Mouse (Mus musculus) small intestine, adult 2 months (tissue): ENCODE measurements at regions not wholly inside any gene's neighbourhood (a gene's known extent, or its start where the extent isn't known, plus 50 kb on each side); places are given as distances from the start of the nearest gene placed in this dataset.

Experiments used
- H3K27ac ChIP-seq: fragments of 200-500 bp; 2 replicates; pipeline ENCODE4 v1.5.1; 2012; ENCODE audit warnings: low read depth, low read length, control low read depth, inconsistent platforms; ENCODE audit not compliant: insufficient read depth
- H3K27me3 ChIP-seq: fragments of 200-500 bp; 2 replicates; pipeline ENCODE4 v1.6.1; 2012; ENCODE audit warnings: mild to moderate bottlenecking, moderate library complexity, low read length, inconsistent platforms; ENCODE audit not compliant: control insufficient read depth, insufficient read depth
- H3K36me3 ChIP-seq: fragments of 200-500 bp; 2 replicates; pipeline ENCODE4 v1.6.1; 2012; ENCODE audit warnings: mild to moderate bottlenecking, low read length, control low read depth, inconsistent platforms; ENCODE audit not compliant: control insufficient read depth, insufficient read depth
- H3K4me1 ChIP-seq: fragments of 200-500 bp; 2 replicates; pipeline ENCODE4 v1.6.1; 2012; ENCODE audit warnings: low read length, inconsistent platforms, mixed read lengths; ENCODE audit not compliant: control insufficient read depth, insufficient read depth, insufficient read length
- H3K4me3 ChIP-seq: fragments of 200-500 bp; 2 replicates; pipeline ENCODE4 v1.5.1; 2012; ENCODE audit warnings: low read depth, mild to moderate bottlenecking, control low read depth, inconsistent platforms, low read length, moderate library complexity
- CTCF ChIP-seq: fragments of 200-500 bp; IDR thresholded peaks from 2 replicates; pipeline ENCODE4 v1.5.1; 2012; ENCODE audit warnings: low read depth, mild to moderate bottlenecking, control low read depth, inconsistent platforms, low read length, moderate library complexity, mixed read lengths; ENCODE audit not compliant: insufficient replicate concordance, insufficient read length; ENCODE audit errors: extremely low read depth
- POLR2A ChIP-seq: fragments of 200-500 bp; IDR thresholded peaks from 2 replicates; pipeline ENCODE4 v1.6.1; 2012; ENCODE audit warnings: low read depth, mild to moderate bottlenecking, control low read depth, inconsistent platforms, low read length, moderate library complexity
- WGBS: fragments of 180-500 bp; shearing (Covaris S2); methylation state at CpG from one replicate; pipeline ENCODE4 v1.1.7; 2018; 5-methylcytosine and 5-hydroxymethylcytosine counted together

DNA sequence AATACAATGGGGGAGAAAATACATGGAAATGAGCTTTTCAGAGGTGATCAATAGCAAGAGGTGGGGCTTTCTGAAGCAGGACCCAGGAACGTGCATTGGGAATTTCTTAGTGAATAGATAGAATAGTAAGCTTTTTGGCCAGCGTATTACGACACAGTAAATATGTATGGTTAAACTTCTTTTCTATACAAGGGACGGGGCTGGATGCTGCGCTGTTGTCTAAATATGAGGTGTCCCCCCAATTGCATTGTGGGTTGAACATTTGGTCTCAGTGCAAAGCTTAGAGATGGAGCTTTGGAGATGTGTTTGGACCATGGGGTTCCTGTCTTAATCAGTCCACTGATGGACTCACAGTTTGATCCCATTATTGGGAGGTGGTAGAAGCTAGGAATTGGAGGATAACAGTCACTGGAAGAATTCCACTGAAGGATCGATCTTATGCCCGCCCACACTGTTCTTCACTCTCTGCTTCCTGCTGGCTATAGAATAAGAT is 168.6 kb downstream of the Gm19410 start:
- Histone ChIP-seq H3K4me3 (no peak overlapping the region), H3K27ac (no peak overlapping the region), H3K4me1 (no peaks in the 10 kb centered on the region), H3K36me3 (no peaks in the 10 kb centered on the region), H3K27me3 (no peaks in the 10 kb centered on the region)
- 93% methylated on average over 7 of the region's 7 CpGs for WGBS
- TF ChIP-seq CTCF = no peak
- TF ChIP-seq POLR2A = no peak

- H3K27ac ChIP-seq = no peak overlapping the region
- no peaks in the 10 kb centered on the region for H3K27me3 ChIP-seq
- no peaks in the 10 kb centered on the region for H3K36me3 ChIP-seq
- no peak overlapping the region for H3K4me3 ChIP-seq
- 98% methylated on average over 1 of the region's 1 CpGs for WGBS
- TF ChIP-seq POLR2A = no peak
- TF ChIP-seq CTCF = no peak
- no peaks in the 10 kb centered on the region for H3K4me1 ChIP-seq
These were observed 169.4 kb downstream of the Gm19410 start for GRCm38 (mm10) chr8:35935034-35935433.

- no peaks in the 10 kb centered on the region for H3K27me3 ChIP-seq
- WGBS = 93% methylated on average over 9 of the region's 9 CpGs
- H3K4me3 ChIP-seq = no peak overlapping the region
- H3K27ac ChIP-seq = no peak overlapping the region
- H3K36me3 ChIP-seq = no peaks in the 10 kb centered on the region
- no peaks in the 10 kb centered on the region for H3K4me1 ChIP-seq
- no peak for TF ChIP-seq CTCF
- TF ChIP-seq POLR2A = no peak
These were observed 173.6 kb downstream of the Gm19410 start for GRCm38 (mm10) chr8:35939199-35939598.

DNA sequence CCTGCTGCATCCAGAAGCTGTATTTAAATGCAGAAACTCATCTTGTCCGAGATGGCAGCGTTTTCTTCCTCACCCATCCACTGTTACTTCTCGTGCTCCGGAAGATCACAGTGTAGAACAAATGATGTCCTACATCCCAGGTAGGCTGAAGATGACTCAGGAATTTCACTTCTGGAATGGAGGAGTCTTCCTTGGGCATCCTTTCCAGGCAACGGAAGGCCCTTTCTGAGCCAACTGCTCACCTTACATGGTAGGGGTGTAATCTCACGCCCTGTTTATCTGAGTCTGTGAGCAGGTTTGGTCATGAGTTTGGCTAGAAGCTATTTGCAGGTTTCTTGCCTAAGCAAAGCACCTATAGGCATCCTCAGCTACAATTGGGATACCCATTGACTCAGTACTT is 176.9 kb downstream of the Gm19410 start:
- no peak for TF ChIP-seq POLR2A
- no peak for TF ChIP-seq CTCF
- Histone ChIP-seq H3K27me3 (no peaks in the 10 kb centered on the region), H3K4me1 (no peaks in the 10 kb centered on the region), H3K4me3 (no peak overlapping the region), H3K27ac (no peak overlapping the region), H3K36me3 (no peaks in the 10 kb centered on the region)
- 88% methylated on average over 6 of the region's 6 CpGs for WGBS

DNA sequence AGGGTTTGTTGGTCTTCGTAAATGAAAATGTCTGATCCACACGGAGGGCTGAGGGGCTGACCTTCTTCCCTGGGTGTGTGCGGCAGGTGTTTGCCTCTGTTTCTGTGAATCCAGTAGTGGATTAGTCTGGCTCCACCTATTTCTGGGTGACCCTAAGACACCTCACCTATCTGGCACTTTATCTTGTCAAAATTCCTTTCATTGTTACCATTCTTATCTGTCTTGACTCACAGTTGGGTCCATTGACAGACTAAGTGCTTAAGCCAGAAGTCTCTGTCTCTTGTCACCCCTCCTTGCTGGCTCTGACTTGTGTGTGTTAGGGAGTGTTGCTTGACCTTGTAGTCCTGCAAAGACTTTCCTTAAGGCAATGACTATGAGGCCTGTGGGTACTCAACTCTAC is 178.1 kb downstream of the Gm19410 start:
- WGBS = 58% methylated on average over 3 of the region's 3 CpGs
- Histone ChIP-seq H3K27ac (no peak overlapping the region), H3K27me3 (no peaks in the 10 kb centered on the region), H3K36me3 (no peaks in the 10 kb centered on the region), H3K4me3 (no peak overlapping the region), H3K4me1 (no peaks in the 10 kb centered on the region)
- no peak for TF ChIP-seq POLR2A
- TF ChIP-seq CTCF = no peak

DNA sequence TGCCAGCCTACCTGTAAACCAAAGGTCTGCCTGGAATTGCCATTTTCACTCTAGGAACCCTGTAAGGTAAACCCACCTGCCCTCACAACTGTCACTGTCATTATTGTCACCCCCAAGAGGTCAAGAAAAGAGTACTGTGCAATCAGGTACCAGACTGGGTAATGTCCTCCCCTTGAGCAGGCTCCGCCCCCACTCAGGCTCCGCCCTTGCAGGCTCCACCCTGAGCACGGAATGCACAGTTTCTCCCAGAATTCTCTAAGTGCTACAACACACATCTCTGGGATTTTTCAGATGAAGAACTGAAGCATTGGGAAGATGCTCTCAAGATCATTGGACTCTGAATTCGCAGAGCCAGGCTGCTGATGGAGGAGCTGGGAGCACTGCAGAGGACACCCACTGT is 178.9 kb downstream of the Gm19410 start:
- no peak overlapping the region for H3K4me3 ChIP-seq
- no peaks in the 10 kb centered on the region for H3K36me3 ChIP-seq
- TF ChIP-seq CTCF (no peak), POLR2A (no peak)
- H3K27ac ChIP-seq = no peak overlapping the region
- H3K27me3 ChIP-seq = no peaks in the 10 kb centered on the region
- WGBS = 85% methylated on average over 4 of the region's 4 CpGs
- no peaks in the 10 kb centered on the region for H3K4me1 ChIP-seq

GRCm38 (mm10) chr8:35946539-35946940 is 180.9 kb downstream of the Gm19410 start:
- H3K27me3 ChIP-seq = no peaks in the 10 kb centered on the region
- H3K4me3 ChIP-seq = no peak overlapping the region
- no peak overlapping the region for H3K27ac ChIP-seq
- no peaks in the 10 kb centered on the region for H3K36me3 ChIP-seq
- no peaks in the 10 kb centered on the region for H3K4me1 ChIP-seq
- 9% methylated on average over 1 of the region's 1 CpGs for WGBS
- TF ChIP-seq CTCF (no peak), POLR2A (no peak)

- H3K4me3 ChIP-seq = no peak overlapping the region
- no peaks in the 10 kb centered on the region for H3K36me3 ChIP-seq
- H3K27ac ChIP-seq = no peak overlapping the region
- no peaks in the 10 kb centered on the region for H3K27me3 ChIP-seq
- no peaks in the 10 kb centered on the region for H3K4me1 ChIP-seq
- WGBS = 86% methylated on average over 2 of the region's 2 CpGs
- TF ChIP-seq POLR2A = no peak
- no peak for TF ChIP-seq CTCF
These were observed 182.6 kb downstream of the Gm19410 start for GRCm38 (mm10) chr8:35948146-35948545.
